Mouse (Mus musculus): ENCODE measurements around the gene BC024063. TPM values are rescaled to one million over a fixed set of nuclear protein-coding genes. Genes with fewer than 3 reads are reported as not detected.
"Not testable (repeated sequence)": the region's sequence is repeated elsewhere in the genome, so short reads cannot be mapped to it uniquely, and the experiment has no call there.

The BC024063 gene
- 3.5 and 6.2 TPM in 2 replicates for polyA plus RNA-seq (2016; fragmentation: Nextera tagmentation; extraction: Ambion mirVana)

DNA sequence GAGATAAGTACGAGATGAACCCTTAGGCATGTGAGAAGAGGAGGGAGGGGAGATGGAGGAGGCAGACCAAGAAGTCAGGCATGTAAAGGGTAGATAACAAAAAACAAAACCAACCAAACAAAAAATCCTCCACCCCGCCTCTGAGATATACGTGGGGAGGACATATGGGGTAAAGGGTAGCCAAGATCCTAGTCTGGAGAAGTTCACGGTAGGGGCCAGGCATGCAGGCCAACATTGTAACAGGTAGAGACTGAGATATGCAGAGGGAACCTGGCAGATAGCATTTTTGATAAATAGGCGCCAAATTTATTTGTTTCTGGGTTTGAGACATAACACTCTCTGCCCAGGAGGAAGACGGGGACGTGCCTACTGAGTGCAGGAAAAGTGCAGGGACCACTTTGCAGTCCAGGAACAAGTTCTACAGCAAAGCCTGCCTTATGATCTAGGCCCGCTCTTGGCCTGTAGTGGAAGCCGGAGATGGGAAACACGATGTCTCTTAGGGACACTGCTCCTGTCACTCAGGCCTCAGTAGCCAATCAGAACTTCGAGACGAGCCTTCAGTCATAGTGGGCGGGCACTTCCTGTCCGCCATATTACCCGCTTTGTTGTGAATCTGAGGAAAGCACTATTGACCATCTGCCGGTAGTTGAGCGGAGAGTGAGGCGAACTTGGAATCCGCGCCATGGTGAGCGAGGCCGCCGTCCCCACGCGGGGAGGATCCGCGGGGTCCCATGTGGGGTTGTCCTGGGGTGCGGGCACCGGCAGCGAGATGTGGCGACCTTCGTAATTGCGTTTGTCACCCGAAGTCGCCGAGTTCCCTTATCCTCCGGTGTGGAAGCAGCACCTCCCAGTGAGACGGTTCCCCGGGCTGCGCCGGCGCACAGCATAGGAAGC lies at the start of gene BC024063:
Gene BC024063, plus strand, starts transcription at position 626 of the 894 bp plus-strand sequence.
- H3K27me3 ChIP-seq (ENCODE audit: insufficient read depth, poor library complexity, severe bottlenecking); H3K4me1 ChIP-seq (replicated peaks): not testable (repeated sequence)
- Histone ChIP-seq H3K9me3 (peaks cover 16% of the 10 kb centered on the region; the same call in 1 of the 2 replicates), H3K27ac (peak within 1 kb of the TSS; percentile 87), H3K4me3 (peak within 1 kb of the TSS; percentile 57), H3K36me3 (peaks cover 15% of the 10 kb centered on the region)
- 18% methylated on average over 42 of the region's 42 CpGs for WGBS
- DNase-seq (ENCODE audit: low spot score), result peak; percentile 75

DNA sequence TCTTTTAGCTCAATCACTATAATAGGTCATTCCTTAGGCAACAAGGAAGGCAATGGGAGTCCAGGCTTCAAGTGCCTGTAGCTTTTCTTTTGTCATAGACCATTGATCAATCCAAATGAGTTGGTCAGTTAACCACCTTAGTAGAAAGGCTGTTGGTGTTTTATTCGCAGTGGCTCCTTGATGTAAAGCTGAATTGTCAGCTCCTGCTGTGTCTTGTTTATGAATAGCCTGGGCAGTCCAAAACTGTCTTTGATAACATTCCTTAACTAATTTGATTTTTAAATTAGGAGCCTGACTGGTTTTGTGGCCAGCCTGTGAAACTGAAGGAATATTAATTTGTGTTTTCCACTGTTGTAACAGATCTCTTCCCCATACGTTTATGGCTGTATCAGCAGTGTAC lies 41.0 kb upstream of the BC024063 start:
- Histone ChIP-seq H3K36me3 (no peaks in the 10 kb centered on the region), H3K4me3 (no peak overlapping the region), H3K4me1 (replicated peaks) (no peaks in the 10 kb centered on the region), H3K27ac (no peak overlapping the region), H3K27me3 (ENCODE audit: insufficient read depth, poor library complexity, severe bottlenecking) (no peaks in the 10 kb centered on the region), H3K9me3 (peaks cover 55% of the 10 kb centered on the region)
- DNase-seq (ENCODE audit: low spot score), result no peak
- WGBS, result 65% methylated on average over 2 of the region's 2 CpGs

DNA sequence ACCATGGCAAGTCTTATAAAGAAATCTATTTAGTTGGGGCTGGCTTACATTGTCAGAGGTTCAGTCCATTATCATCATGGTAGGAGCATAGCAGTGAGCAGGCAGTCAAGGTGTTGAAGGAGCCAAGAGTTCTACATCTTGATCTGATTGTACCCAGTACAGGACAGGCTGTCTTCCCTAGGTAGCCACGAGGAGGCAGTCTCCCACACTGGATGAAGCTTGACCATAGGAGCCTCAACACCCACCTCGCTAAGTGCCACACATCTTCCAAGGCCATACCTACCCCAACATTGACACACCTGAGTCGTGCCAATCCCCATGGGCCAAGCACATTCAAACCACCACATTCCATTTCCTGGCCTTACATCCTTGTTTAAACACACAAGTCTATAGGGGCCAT lies 36.5 kb upstream of the BC024063 start:
- DNase-seq (ENCODE audit: low spot score), result no peak
- Histone ChIP-seq H3K4me1 (replicated peaks) (peaks cover 7% of the 10 kb centered on the region; the same call in 1 of the 2 replicates), H3K27ac (no peak overlapping the region), H3K36me3 (peaks cover 22% of the 10 kb centered on the region), H3K9me3 (peaks cover 71% of the 10 kb centered on the region), H3K4me3 (no peak overlapping the region), H3K27me3 (ENCODE audit: insufficient read depth, poor library complexity, severe bottlenecking) (no peaks in the 10 kb centered on the region)
- WGBS, result 90% methylated on average over 3 of the region's 3 CpGs

DNA sequence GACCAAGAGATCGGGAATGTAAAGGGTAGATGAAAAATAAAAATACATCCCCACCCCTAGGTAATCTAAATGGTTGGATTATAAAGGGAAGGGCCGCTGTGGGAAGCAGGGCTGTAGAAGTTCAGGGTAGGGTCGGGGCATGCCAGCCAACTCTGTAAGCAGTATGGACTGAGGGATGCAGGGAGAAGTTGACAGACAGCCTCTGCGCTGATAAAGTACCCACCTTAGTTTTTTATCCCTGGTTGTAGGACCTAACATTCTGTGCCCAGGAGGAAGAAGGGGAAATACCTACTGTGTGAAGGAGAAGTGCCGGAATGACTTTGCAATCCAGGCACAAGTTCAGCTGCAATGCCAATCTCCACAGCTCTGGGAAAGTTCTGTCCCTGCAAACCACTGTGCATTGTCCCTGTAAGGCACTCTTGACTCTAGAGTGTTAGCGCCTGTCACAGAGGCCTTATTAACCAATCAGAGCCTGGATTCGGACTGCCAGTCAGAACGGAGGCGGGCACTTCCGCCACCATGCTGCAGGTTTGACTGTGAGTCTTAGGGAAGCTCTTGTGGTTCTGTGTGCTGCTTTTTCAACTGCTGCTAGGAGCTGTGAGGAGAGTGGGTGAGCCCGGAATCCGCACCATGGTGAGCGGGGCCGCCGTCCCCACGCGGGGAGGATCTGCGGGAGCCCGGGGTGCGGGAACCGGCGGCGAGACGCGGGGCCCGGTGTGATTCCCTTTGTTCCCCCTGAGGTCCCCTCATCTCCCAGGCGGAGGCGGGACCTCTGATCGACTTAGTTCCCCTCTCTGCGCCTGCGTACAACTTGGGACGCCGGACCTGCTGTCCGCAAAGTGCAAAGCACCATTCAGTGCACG lies 35.3 kb upstream of the BC024063 start, which contains the start of gene Zfp873:
Gene Zfp873, plus strand, starts transcription at position 527 of the 863 bp plus-strand sequence.
- peak; percentile 93 for DNase-seq (ENCODE audit: low spot score)
- peaks cover 77% of the 10 kb centered on the region for H3K9me3 ChIP-seq
- peak within 1 kb of the TSS; percentile 98 for H3K27ac ChIP-seq
- H3K36me3 ChIP-seq, result peaks cover 35% of the 10 kb centered on the region
- H3K27me3 ChIP-seq (ENCODE audit: insufficient read depth, poor library complexity, severe bottlenecking), result no peaks in the 10 kb centered on the region
- peaks cover 7% of the 10 kb centered on the region; the same call in 1 of the 2 replicates for H3K4me1 ChIP-seq (replicated peaks)
- WGBS, result 9% methylated on average over 35 of the region's 35 CpGs
- peak within 1 kb of the TSS; percentile 69 for H3K4me3 ChIP-seq

DNA sequence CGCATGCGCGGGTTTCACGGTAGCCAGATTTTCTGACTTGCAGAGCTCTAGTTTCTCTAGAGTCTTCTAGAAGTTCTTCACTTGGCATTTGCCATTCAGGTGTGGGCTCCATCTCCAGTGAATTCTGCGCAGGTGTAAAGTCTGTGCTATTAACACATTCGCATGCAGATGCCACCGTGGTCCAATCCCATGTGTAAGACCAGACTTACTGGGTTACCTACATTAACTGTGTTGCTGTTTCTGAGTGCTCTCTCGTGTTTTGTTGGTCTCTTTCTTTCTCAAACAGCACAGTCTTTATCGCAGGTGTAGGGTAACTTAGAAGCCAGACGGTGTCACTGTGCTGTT lies 34.7 kb upstream of the BC024063 start:
- H3K4me1 ChIP-seq (replicated peaks); H3K27me3 ChIP-seq (ENCODE audit: insufficient read depth, poor library complexity, severe bottlenecking); DNase-seq (ENCODE audit: low spot score): not testable (repeated sequence)
- Histone ChIP-seq H3K9me3 (peaks cover 78% of the 10 kb centered on the region), H3K36me3 (peaks cover 41% of the 10 kb centered on the region), H3K27ac (peak overlapping the region; percentile 98), H3K4me3 (peak overlapping the region; percentile 69)
- 30% methylated on average over 10 of the region's 10 CpGs for WGBS

DNA sequence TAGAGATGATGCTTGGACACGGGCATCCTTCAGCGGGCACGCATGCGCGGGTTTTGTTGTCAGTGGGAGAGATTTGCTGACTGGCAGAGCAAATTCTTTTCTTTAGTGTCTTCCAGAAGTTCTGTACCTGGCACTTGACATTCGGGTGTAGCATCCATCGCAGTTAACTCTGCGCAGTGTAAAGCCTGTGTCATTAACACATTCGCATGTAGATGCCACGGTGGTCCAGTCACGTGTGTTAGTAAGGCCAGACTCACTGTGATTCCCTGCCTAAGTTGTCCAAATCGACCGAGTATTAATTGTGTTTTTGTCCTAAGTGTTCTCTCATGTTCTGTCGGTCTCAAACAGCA lies 444 bp downstream of the BC024063 start:
- not testable (repeated sequence) for H3K4me1 ChIP-seq (replicated peaks); H3K27me3 ChIP-seq (ENCODE audit: insufficient read depth, poor library complexity, severe bottlenecking)
- DNase-seq (ENCODE audit: low spot score), result peak; percentile 8
- peak overlapping the region; percentile 87 for H3K27ac ChIP-seq
- H3K9me3 ChIP-seq, result peaks cover 16% of the 10 kb centered on the region; the same call in 1 of the 2 replicates
- 29% methylated on average over 14 of the region's 14 CpGs for WGBS
- H3K36me3 ChIP-seq, result peaks cover 15% of the 10 kb centered on the region
- H3K4me3 ChIP-seq, result peak overlapping the region; percentile 57

DNA sequence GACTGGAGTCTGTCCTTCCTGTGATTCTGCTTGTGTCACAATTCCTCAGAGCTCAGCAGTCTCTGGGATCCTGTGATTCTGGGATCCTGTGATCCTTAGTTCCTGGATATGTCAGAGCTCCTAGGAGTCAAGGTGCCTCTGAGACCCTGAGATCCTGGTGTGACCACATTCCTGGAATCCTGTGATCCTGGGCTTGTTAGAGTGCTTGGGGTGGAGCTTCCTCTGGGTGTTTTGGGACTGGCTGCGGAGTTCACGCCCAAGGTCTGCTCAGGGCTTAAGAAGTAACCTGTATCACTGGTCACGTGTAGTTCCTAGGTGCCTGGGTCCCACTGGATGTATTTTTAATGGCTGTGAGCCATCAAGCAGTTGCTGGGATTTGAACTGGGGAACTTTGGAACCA lies 34.1 kb downstream of the BC024063 start:
- H3K27ac ChIP-seq, result no peak overlapping the region
- H3K9me3 ChIP-seq, result peaks cover 78% of the 10 kb centered on the region
- no peaks in the 10 kb centered on the region for H3K27me3 ChIP-seq (ENCODE audit: insufficient read depth, poor library complexity, severe bottlenecking)
- no peaks in the 10 kb centered on the region for H3K36me3 ChIP-seq
- H3K4me3 ChIP-seq, result no peak overlapping the region
- no peak for DNase-seq (ENCODE audit: low spot score)
- 77% methylated on average over 3 of the region's 3 CpGs for WGBS
- H3K4me1 ChIP-seq (replicated peaks), result no peaks in the 10 kb centered on the region

DNA sequence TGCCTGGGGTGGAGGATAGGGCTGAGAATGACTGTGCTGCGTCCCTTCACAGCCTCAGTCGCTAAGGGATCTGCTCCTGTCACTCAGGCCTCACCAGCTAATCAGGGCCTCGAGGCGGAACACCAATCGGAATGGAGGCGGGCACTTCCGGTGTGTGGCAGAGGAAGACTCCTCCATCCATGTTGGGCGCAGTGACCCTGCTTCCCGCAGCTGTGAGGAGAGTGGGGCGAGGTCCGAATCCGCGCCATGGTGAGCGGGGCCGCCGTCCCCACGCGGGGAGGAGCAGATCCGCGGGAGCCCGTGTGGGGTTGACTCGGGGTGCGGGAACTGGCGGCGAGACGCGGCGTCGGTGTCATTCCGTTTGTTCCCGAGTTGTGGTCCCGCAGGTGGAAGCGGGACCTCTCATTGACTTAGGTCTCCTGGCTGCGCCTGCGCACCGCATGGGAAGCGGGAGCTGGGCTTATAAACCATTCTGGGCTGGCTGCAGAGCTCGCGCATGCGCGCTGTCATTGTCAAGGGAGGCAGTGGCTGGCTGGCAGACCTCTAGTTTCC lies 44.8 kb downstream of the BC024063 start, which contains the start of gene AU041133:
Gene AU041133, plus strand, starts transcription at position 164 of the 552 bp plus-strand sequence.
- DNase-seq (ENCODE audit: low spot score), result peak; percentile 91
- H3K9me3 ChIP-seq, result peaks cover 56% of the 10 kb centered on the region
- H3K27ac ChIP-seq, result peak within 1 kb of the TSS; percentile 91
- peaks cover 24% of the 10 kb centered on the region for H3K36me3 ChIP-seq
- peaks cover 5% of the 10 kb centered on the region; the same call in 1 of the 2 replicates for H3K4me1 ChIP-seq (replicated peaks)
- peak within 1 kb of the TSS; percentile 78 for H3K4me3 ChIP-seq
- H3K27me3 ChIP-seq (ENCODE audit: insufficient read depth, poor library complexity, severe bottlenecking), result no peaks in the 10 kb centered on the region
- WGBS, result 3% methylated on average over 41 of the region's 41 CpGs

DNA sequence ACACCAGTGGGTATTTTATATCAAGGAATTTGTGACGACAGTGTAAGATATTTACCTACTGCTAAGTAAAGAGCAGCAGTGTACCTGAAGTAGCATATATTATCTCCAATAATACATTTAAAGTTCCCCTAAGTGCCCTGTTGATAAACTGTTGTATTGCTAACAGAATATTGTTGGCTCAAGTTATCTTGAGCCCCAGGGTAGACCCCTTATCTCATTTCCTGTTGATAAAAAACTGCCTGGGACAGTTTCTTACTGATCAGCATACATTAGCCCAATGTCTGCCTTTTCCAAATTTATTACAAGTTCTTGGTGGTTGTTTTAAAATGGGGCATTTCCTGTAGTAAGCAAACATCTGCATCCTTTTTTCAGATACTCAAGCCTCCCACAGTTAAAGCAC lies 62.1 kb downstream of the BC024063 start:
- Histone ChIP-seq H3K9me3 (peaks cover 68% of the 10 kb centered on the region), H3K36me3 (peaks cover 75% of the 10 kb centered on the region)
- 98% methylated on average over 1 of the region's 1 CpGs for WGBS

DNA sequence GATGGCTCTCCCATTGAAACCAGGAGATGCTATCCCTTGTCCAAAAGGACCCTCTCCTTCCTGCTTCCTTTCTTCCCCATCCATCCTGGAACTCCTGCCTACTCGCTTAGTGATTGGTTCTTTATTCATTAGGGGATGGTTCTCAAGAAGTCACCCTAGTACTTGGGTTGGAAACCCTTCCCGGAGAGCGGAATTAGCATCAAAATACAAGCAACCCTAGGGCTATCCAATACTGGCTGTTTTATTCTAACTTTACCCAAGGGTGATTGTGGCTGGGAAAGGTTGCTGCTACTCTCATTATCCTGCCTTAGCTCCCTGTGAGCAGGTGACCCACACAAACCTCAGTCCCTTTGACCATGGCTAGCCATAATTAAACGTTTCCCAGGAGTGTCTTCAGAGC lies 64.4 kb downstream of the BC024063 start:
- H3K36me3 ChIP-seq, result peaks cover 81% of the 10 kb centered on the region
- peaks cover 86% of the 10 kb centered on the region for H3K9me3 ChIP-seq
- H3K27ac ChIP-seq, result no peak overlapping the region
- no peaks in the 10 kb centered on the region for H3K27me3 ChIP-seq (ENCODE audit: insufficient read depth, poor library complexity, severe bottlenecking)
- no peak for DNase-seq (ENCODE audit: low spot score)
- no peak overlapping the region for H3K4me3 ChIP-seq
- WGBS, result 83% methylated on average over 4 of the region's 4 CpGs
- no peaks in the 10 kb centered on the region for H3K4me1 ChIP-seq (replicated peaks)

More for the DNA sequence above, 62.1 kb downstream of the BC024063 start:
- no peaks in the 10 kb centered on the region for H3K27me3 ChIP-seq (ENCODE audit: insufficient read depth, poor library complexity, severe bottlenecking)
- no peak overlapping the region for H3K27ac ChIP-seq
- DNase-seq (ENCODE audit: low spot score), result no peak
- H3K4me1 ChIP-seq (replicated peaks), result no peaks in the 10 kb centered on the region
- no peak overlapping the region for H3K4me3 ChIP-seq

All from hindbrain, embryonic 10.5 days (tissue).